In genomic region chr15:9529646-9530045, GRCm38 (mm10) we compare ENCODE assay signal across 19 mouse cellular contexts. TPM values are rescaled to one million over a fixed set of nuclear protein-coding genes. Genes with fewer than 3 reads are reported as not detected.
A peak's percentile ranks its signal among the peaks of the same experiment; 100 is the strongest.
DNase-seq lines count a peak whose midpoint lies in the region; ATAC-seq and TF ChIP-seq lines count a peak whose summit lies in the region.
"Had no signal": no experiment of that assay in that cellular context is flagged by ENCODE, and none has a peak within 500 bp of the region (broad histone marks: within the 10 kb centered on the region; RNA-seq: fewer than 3 reads in every experiment).

No protein-coding gene starts in this region.

- TF ChIP-seq CTCF in spleen, adult 2 months (IDR thresholded peaks at IDR 0.05; ENCODE audit: extremely low read depth, insufficient read depth, insufficient read length, insufficient replicate concordance): no peak

- peak; percentile 29 to 36 for DNase-seq in spleen, adult 2 months (ENCODE audit: low read depth in 1 of 2, low spot score in 2 of 2)
- DNase-seq in spleen, adult 18-20 months: no peak
- DNase-seq in brain, adult 2 months (ENCODE audit: low read depth, low spot score): peak; percentile 8
- DNase-seq in thymus, postnatal 36 days: peak; percentile 17 to 22
- no peak for DNase-seq in ovary, adult 18-20 months (ENCODE audit: low spot score)
- DNase-seq in cerebellum, adult 11 months: no peak
- DNase-seq in gastrocnemius, postnatal 25 days: no peak
- DNase-seq: cerebellum, postnatal 25 days; heart, adult 18-20 months; heart, postnatal 14 days; right cerebral cortex, adult 18-20 months had no signal

- peak overlapping the region; percentile 60; the same call in 1 of the 2 replicates for H3K27ac ChIP-seq in spleen, adult 2 months (ENCODE audit: insufficient read depth, low read length)
- H3K27ac ChIP-seq: embryonic facial prominence, embryonic 13.5 days; forebrain, embryonic 10.5 days; hindbrain, postnatal 0 days; kidney, embryonic 15.5 days had no signal

- peak; percentile 14; the same call in 1 of the 2 replicates for TF ChIP-seq POLR2A in spleen, adult 2 months (IDR thresholded peaks at IDR 0.05; ENCODE audit: low read depth, low read length)

- peaks cover 5% of the 10 kb centered on the region for H3K4me1 ChIP-seq in spleen, adult 2 months (ENCODE audit: control insufficient read depth, insufficient read depth, insufficient read length)
- H3K4me1 ChIP-seq: embryonic facial prominence, embryonic 13.5 days; forebrain, embryonic 10.5 days; kidney, embryonic 15.5 days had no signal

- ATAC-seq in monocyte, adult 5-6 weeks (replicated peaks; ENCODE audit: insufficient number of reproducible peaks, low FRiP score, low TSS enrichment, poor library complexity, severe bottlenecking): peak; percentile 65
- ATAC-seq: hindbrain, postnatal 0 days; midbrain, embryonic 16.5 days; Patski had no signal

- no peaks in the 10 kb centered on the region for H3K27me3 ChIP-seq in spleen, adult 2 months (ENCODE audit: control insufficient read depth, insufficient read depth, low read length)
- H3K27me3 ChIP-seq: embryonic facial prominence, embryonic 13.5 days; kidney, embryonic 15.5 days had no signal

- 9% methylated on average over 3 of the region's 3 CpGs for WGBS in spleen, adult 2 months

- H3K36me3 ChIP-seq in spleen, adult 2 months (ENCODE audit: control insufficient read depth, insufficient read depth, low read length): no peaks in the 10 kb centered on the region
- H3K36me3 ChIP-seq: embryonic facial prominence, embryonic 13.5 days; forebrain, embryonic 10.5 days; kidney, embryonic 15.5 days had no signal

- peak overlapping the region; percentile 15 for H3K4me3 ChIP-seq in spleen, adult 2 months (ENCODE audit: extremely low read depth, insufficient read depth, insufficient read length)
- H3K4me3 ChIP-seq: embryonic facial prominence, embryonic 13.5 days; forebrain, embryonic 10.5 days; kidney, embryonic 15.5 days had no signal

RNA-seq across cellular contexts. Expression of gene Il7r, which starts 0.3 kb away (rescaled TPM):
- 7.5 and 9.6 TPM in 2 replicates for polyA plus RNA-seq in spleen, adult 2 months (2012; rRNA removed)
- 6.6 to 7.9 TPM (median 7.5 TPM) in 3 replicates for total RNA-seq in monocyte, adult 5-6 weeks (2017)
- under 1 TPM; 0.08 to 0.11 TPM for total RNA-seq in gastrocnemius, postnatal 25 days (2021)
- total RNA-seq: hindbrain, postnatal 0 days had no signal
- polyA plus RNA-seq: C2C12; embryonic facial prominence, embryonic 13.5 days; forebrain, embryonic 10.5 days; midbrain, embryonic 16.5 days; Patski had no signal

Comparison
In these comparisons a context has a peak if more than half of its experiments do, and no peak if none do; other contexts are left out.
1. DNase-seq: peak in spleen, adult 2 months (2 of 2), brain, adult 2 months (single experiment) and thymus, postnatal 36 days (2 of 2); none in spleen, adult 18-20 months (0 of 2), ovary, adult 18-20 months (single experiment), cerebellum, adult 11 months (single experiment) and gastrocnemius, postnatal 25 days (single experiment).